Comparison of ENCODE assay signal across 9 mouse cellular contexts in the genomic region with DNA sequence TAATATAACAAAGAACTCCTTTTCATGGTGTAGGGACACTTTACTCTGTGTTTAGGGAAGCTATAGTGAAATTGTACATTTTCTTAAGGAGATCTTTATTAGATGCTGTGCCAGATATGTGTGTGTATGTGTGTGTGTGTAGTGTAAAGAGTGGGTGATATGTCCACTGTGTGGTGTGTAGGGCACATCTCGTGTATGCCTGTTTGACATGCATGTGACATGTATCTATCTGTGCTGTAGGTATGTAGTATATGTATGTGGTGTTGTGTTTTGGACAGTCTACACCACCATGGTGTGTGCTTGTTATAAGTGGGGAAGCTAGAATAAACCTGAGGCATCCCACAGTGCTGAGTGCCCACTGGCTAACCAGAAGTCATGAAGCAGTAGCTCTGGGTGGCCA. TPM values are rescaled to one million over a fixed set of nuclear protein-coding genes. Genes with fewer than 3 reads are reported as not detected.
DNase-seq lines count a peak whose midpoint lies in the region; ATAC-seq and TF ChIP-seq lines count a peak whose summit lies in the region.
"Had no signal": no experiment of that assay in that cellular context is flagged by ENCODE, and none has a peak within 500 bp of the region (broad histone marks: within the 10 kb centered on the region; RNA-seq: fewer than 3 reads in every experiment).

No protein-coding gene starts in this region.

- no peak; the same call in 1 of the 2 replicates for ATAC-seq in intestine, embryonic 14.5 days (replicated peaks; ENCODE audit: low FRiP score, low TSS enrichment, low read depth)

- 89% methylated on average over 1 of the region's 1 CpGs for WGBS in forebrain, embryonic 10.5 days
- 82% methylated on average over 1 of the region's 1 CpGs for WGBS in intestine, embryonic 14.5 days

- no peaks in the 10 kb centered on the region for H3K9me3 ChIP-seq in forebrain, embryonic 10.5 days
- H3K9me3 ChIP-seq in intestine, embryonic 14.5 days (ENCODE audit: control insufficient read depth, low read length): no peaks in the 10 kb centered on the region

- peak overlapping the region; percentile 53 for H3K4me3 ChIP-seq in layer of hippocampus, adult 2 months
- peak overlapping the region; percentile 51 for H3K4me3 ChIP-seq in forebrain, embryonic 10.5 days
- no peak overlapping the region for H3K4me3 ChIP-seq in intestine, embryonic 14.5 days (ENCODE audit: low read depth, low read length)
- H3K4me3 ChIP-seq in myocyte: peak overlapping the region; percentile 41
- H3K4me3 ChIP-seq: erythroblast, embryonic 14.5 days had no signal

- H3K27ac ChIP-seq in layer of hippocampus, adult 2 months: peak overlapping the region; percentile 70; the same call in 1 of the 2 replicates
- peak overlapping the region; percentile 86 for H3K27ac ChIP-seq in forebrain, embryonic 10.5 days
- no peak overlapping the region for H3K27ac ChIP-seq in intestine, embryonic 14.5 days (ENCODE audit: low read depth)

- peak overlapping the region; percentile 46 for H3K4me2 ChIP-seq in intestine, embryonic 14.5 days (ENCODE audit: low read length)
- H3K4me2 ChIP-seq in myocyte (ENCODE audit: low read depth): peak overlapping the region; percentile 92

- no peak overlapping the region for H3ac ChIP-seq in myocyte (ENCODE audit: control insufficient read depth, insufficient read length)

- no peaks in the 10 kb centered on the region for H3K36me3 ChIP-seq in forebrain, embryonic 10.5 days (replicated peaks)
- no peaks in the 10 kb centered on the region for H3K36me3 ChIP-seq in intestine, embryonic 14.5 days (ENCODE audit: control insufficient read depth, insufficient read depth, low read length)
- peaks cover under 1% of the 10 kb centered on the region for H3K36me3 ChIP-seq in myocyte (ENCODE audit: control insufficient read depth, insufficient read depth)

- peaks cover 23% of the 10 kb centered on the region for H3K79me2 ChIP-seq in myocyte (ENCODE audit: control insufficient read depth, insufficient read depth)

- no peak for TF ChIP-seq CTCF in layer of hippocampus, adult 2 months (conservative IDR thresholded peaks at IDR 0.05)

- no peak for DNase-seq in layer of hippocampus, adult 2 months (ENCODE audit: low spot score in 2 of 2)
- DNase-seq in layer of hippocampus, postnatal 36 days: no peak
- DNase-seq in forebrain, embryonic 10.5 days (ENCODE audit: extremely low spot score, low spot score): no peak
- DNase-seq in intestine, embryonic 14.5 days (ENCODE audit: low spot score): no peak
- DNase-seq in left cerebral cortex, postnatal 36 days (ENCODE audit: low spot score in 2 of 2): no peak
- DNase-seq in thymus, postnatal 36 days: no peak
- no peak for DNase-seq in ovary, adult 18-20 months (ENCODE audit: low spot score)

- peaks cover 64% of the 10 kb centered on the region for H3K4me1 ChIP-seq in forebrain, embryonic 10.5 days
- H3K4me1 ChIP-seq in intestine, embryonic 14.5 days (replicated peaks; ENCODE audit: control insufficient read depth, insufficient read depth, low read length): peaks cover 18% of the 10 kb centered on the region

- intact Hi-C loops in left cerebral cortex, postnatal 36 days (cut with DNase I): no loop called here

- 0 out of 2 replicates have a peak overlapping the region, but pooled peaks have one; percentile 25 for H3K9ac ChIP-seq in intestine, embryonic 14.5 days (ENCODE audit: low read length)

- TF ChIP-seq POLR2A in myocyte (IDR thresholded peaks at IDR 0.05; ENCODE audit: insufficient read length, low read depth): no peak

- peaks cover 57% of the 10 kb centered on the region for H3K27me3 ChIP-seq in forebrain, embryonic 10.5 days (ENCODE audit: poor library complexity, severe bottlenecking)
- no peaks in the 10 kb centered on the region for H3K27me3 ChIP-seq in intestine, embryonic 14.5 days (replicated peaks; ENCODE audit: control insufficient read depth, insufficient read depth, low read length)
- H3K27me3 ChIP-seq in myocyte (ENCODE audit: control insufficient read depth, insufficient read depth, insufficient read length): no peaks in the 10 kb centered on the region

TF ChIP-seq in myocyte, 11 proteins besides CTCF, POLR2A, EP300 and RAD21:
- TF ChIP-seq SRF (IDR thresholded peaks at IDR 0.05; ENCODE audit: control insufficient read depth, insufficient read length, low read depth) (no peak), REST (IDR thresholded peaks at IDR 0.05; ENCODE audit: insufficient read depth, insufficient read length) (no peak), MYOG (IDR thresholded peaks at IDR 0.05; ENCODE audit: control insufficient read depth in 1 of 3, insufficient read depth in 1 of 3, insufficient read length in 2 of 3, low read depth in 2 of 3) (no peak), E2F4 (IDR thresholded peaks at IDR 0.05; ENCODE audit: insufficient read depth) (no peak), TCF3 (IDR thresholded peaks at IDR 0.05; ENCODE audit: insufficient read length, low read depth) (no peak), MAX (IDR thresholded peaks at IDR 0.05; ENCODE audit: low read depth) (no peak), USF1 (IDR thresholded peaks at IDR 0.05; ENCODE audit: low read depth) (no peak), TCF12 (IDR thresholded peaks at IDR 0.05; ENCODE audit: insufficient read depth, poor library complexity, severe bottlenecking) (no peak), CEBPB (IDR thresholded peaks at IDR 0.05; ENCODE audit: insufficient read depth, poor library complexity, severe bottlenecking) (no peak), MYOD1 (IDR thresholded peaks at IDR 0.05; ENCODE audit: control insufficient read depth in 1 of 3, insufficient read length in 2 of 3, low read depth in 2 of 3) (no peak), POLR2AphosphoS2 (IDR thresholded peaks at IDR 0.05; ENCODE audit: insufficient read length, low read depth) (no peak)
TF ChIP-seq in myocyte: peak in this region for 0.

RNA-seq across cellular contexts. Expression of a gene that starts 0.4 kb away (rescaled TPM):
- 1 to 10 TPM; 5.6 to 7.1 TPM for total RNA-seq in layer of hippocampus, adult 2 months (2021)
- total RNA-seq in layer of hippocampus, postnatal 36 days (2021): 1 to 10 TPM; 6.8 to 6.9 TPM
- polyA plus RNA-seq in forebrain, embryonic 10.5 days (2016; fragmentation: Nextera tagmentation; extraction: Ambion mirVana): 0.90 and 1.1 TPM in 2 replicates
- 0.62 and 0.89 TPM in 2 replicates for polyA plus RNA-seq in intestine, embryonic 14.5 days (2014; fragmentation: Nextera tagmentation; extraction: Ambion mirVana)
- polyA plus RNA-seq in myocyte (2012; fragmentation: generic; extraction: Trizol): 15.5 TPM
- 1 to 10 TPM; 6.6 to 7.8 TPM for total RNA-seq in left cerebral cortex, postnatal 36 days (2021)

RNA-seq across cellular contexts. Expression of a gene that starts 20.9 kb away (rescaled TPM):
- total RNA-seq in layer of hippocampus, adult 2 months (2021): 10 to 100 TPM; 55.2 to 55.3 TPM
- total RNA-seq in layer of hippocampus, postnatal 36 days (2021): 10 to 100 TPM; 54.5 to 59.8 TPM
- 26.2 and 28.8 TPM in 2 replicates for polyA plus RNA-seq in forebrain, embryonic 10.5 days (2016; fragmentation: Nextera tagmentation; extraction: Ambion mirVana)
- polyA plus RNA-seq in intestine, embryonic 14.5 days (2014; fragmentation: Nextera tagmentation; extraction: Ambion mirVana): 24.0 and 25.8 TPM in 2 replicates
- 94.9 TPM for polyA plus RNA-seq in myocyte (2012; fragmentation: generic; extraction: Trizol)
- total RNA-seq in left cerebral cortex, postnatal 36 days (2021): 10 to 100 TPM; 45.2 to 55.9 TPM
